Mouse (Mus musculus): ENCODE measurements around the gene St6galnac5. TPM values are rescaled to one million over a fixed set of nuclear protein-coding genes. Genes with fewer than 3 reads are reported as not detected.

St6galnac5 gene
- 1.3 and 1.7 TPM in 2 replicates for polyA plus RNA-seq (2015; fragmentation: Nextera tagmentation; extraction: Ambion mirVana)

- Histone ChIP-seq H3K27me3 (replicated peaks) (peaks cover 31% of the 10 kb centered on the region), H3K9ac (no peak within 1 kb of the TSS), H3K27ac (no peak within 1 kb of the TSS), H3K4me2 (peak within 1 kb of the TSS; percentile 78), H3K4me1 (peaks cover 15% of the 10 kb centered on the region), H3K9me3 (no peaks in the 10 kb centered on the region), H3K36me3 (no peaks in the 10 kb centered on the region), H3K4me3 (replicated peaks) (peak within 1 kb of the TSS; percentile 40)
- no peak for ATAC-seq (ENCODE audit: insufficient read depth, low FRiP score, low read depth)
- WGBS, result 1% methylated on average over 17 of the region's 17 CpGs
These were observed at the start of gene St6galnac5 for GRCm38 (mm10) chr3:152981988-152982387. St6galnac5 (minus strand) TSS chr3:152982246.

- no peak for ATAC-seq (ENCODE audit: insufficient read depth, low FRiP score, low read depth)
These were observed 48.7 kb upstream of the St6galnac5 start for GRCm38 (mm10) chr3:153030756-153031155.

GRCm38 (mm10) chr3:153024016-153024415, 42.0 kb upstream of the St6galnac5 start:
- Histone ChIP-seq H3K36me3 (no peaks in the 10 kb centered on the region), H3K27ac (no peak overlapping the region), H3K4me1 (no peaks in the 10 kb centered on the region), H3K9ac (no peak overlapping the region), H3K4me2 (no peak overlapping the region), H3K9me3 (no peaks in the 10 kb centered on the region), H3K4me3 (replicated peaks) (no peak overlapping the region), H3K27me3 (replicated peaks) (no peaks in the 10 kb centered on the region)
- no peak for ATAC-seq (ENCODE audit: insufficient read depth, low FRiP score, low read depth)
- WGBS, result 83% methylated on average over 11 of the region's 11 CpGs

More at GRCm38 (mm10) chr3:153030756-153031155, 48.7 kb upstream of the St6galnac5 start:
- Histone ChIP-seq H3K4me3 (replicated peaks) (no peak overlapping the region), H3K4me1 (no peaks in the 10 kb centered on the region), H3K36me3 (no peaks in the 10 kb centered on the region), H3K4me2 (no peak overlapping the region), H3K27ac (no peak overlapping the region), H3K9ac (no peak overlapping the region), H3K27me3 (replicated peaks) (no peaks in the 10 kb centered on the region), H3K9me3 (no peaks in the 10 kb centered on the region)
- 94% methylated on average over 5 of the region's 5 CpGs for WGBS

GRCm38 (mm10) chr3:153018051-153018450, 36.0 kb upstream of the St6galnac5 start:
- Histone ChIP-seq H3K27ac (no peak overlapping the region), H3K4me2 (no peak overlapping the region), H3K4me1 (peaks cover 3% of the 10 kb centered on the region; the same call in 1 of the 2 replicates), H3K9ac (no peak overlapping the region), H3K4me3 (replicated peaks) (no peak overlapping the region), H3K9me3 (no peaks in the 10 kb centered on the region), H3K27me3 (replicated peaks) (no peaks in the 10 kb centered on the region), H3K36me3 (no peaks in the 10 kb centered on the region)
- WGBS, result 59% methylated on average over 10 of the region's 10 CpGs
- ATAC-seq (ENCODE audit: insufficient read depth, low FRiP score, low read depth), result no peak

- Histone ChIP-seq H3K9me3 (no peaks in the 10 kb centered on the region), H3K4me2 (no peak overlapping the region), H3K4me3 (replicated peaks) (no peak overlapping the region), H3K4me1 (peaks cover 3% of the 10 kb centered on the region; the same call in 1 of the 2 replicates), H3K36me3 (no peaks in the 10 kb centered on the region), H3K27me3 (replicated peaks) (no peaks in the 10 kb centered on the region), H3K27ac (no peak overlapping the region), H3K9ac (no peak overlapping the region)
- 56% methylated on average over 8 of the region's 8 CpGs for WGBS
- no peak for ATAC-seq (ENCODE audit: insufficient read depth, low FRiP score, low read depth)
These were observed 34.3 kb upstream of the St6galnac5 start for GRCm38 (mm10) chr3:153016355-153016754.

- Histone ChIP-seq H3K27ac (no peak overlapping the region), H3K36me3 (no peaks in the 10 kb centered on the region), H3K4me1 (no peaks in the 10 kb centered on the region), H3K9me3 (no peaks in the 10 kb centered on the region), H3K9ac (no peak overlapping the region), H3K4me2 (no peak overlapping the region), H3K4me3 (replicated peaks) (no peak overlapping the region), H3K27me3 (replicated peaks) (no peaks in the 10 kb centered on the region)
- ATAC-seq (ENCODE audit: insufficient read depth, low FRiP score, low read depth), result no peak
- 87% methylated on average over 6 of the region's 6 CpGs for WGBS
These were observed 24.8 kb upstream of the St6galnac5 start for GRCm38 (mm10) chr3:153006893-153007292.

GRCm38 (mm10) chr3:152998901-152999300, 16.9 kb upstream of the St6galnac5 start:
- no peaks in the 10 kb centered on the region for H3K27me3 ChIP-seq (replicated peaks)
- ATAC-seq (ENCODE audit: insufficient read depth, low FRiP score, low read depth), result no peak
- WGBS, result 69% methylated on average over 5 of the region's 5 CpGs

GRCm38 (mm10) chr3:152998106-152998505, 16.1 kb upstream of the St6galnac5 start:
- H3K9me3 ChIP-seq, result no peaks in the 10 kb centered on the region
- H3K36me3 ChIP-seq, result no peaks in the 10 kb centered on the region
- H3K9ac ChIP-seq, result no peak overlapping the region
- WGBS, result 39% methylated on average over 5 of the region's 5 CpGs
- H3K4me3 ChIP-seq (replicated peaks), result no peak overlapping the region
- no peak overlapping the region for H3K27ac ChIP-seq
- no peak for ATAC-seq (ENCODE audit: insufficient read depth, low FRiP score, low read depth)
- no peaks in the 10 kb centered on the region for H3K27me3 ChIP-seq (replicated peaks)
- no peak overlapping the region for H3K4me2 ChIP-seq
- no peaks in the 10 kb centered on the region for H3K4me1 ChIP-seq

More at GRCm38 (mm10) chr3:152998901-152999300, 16.9 kb upstream of the St6galnac5 start:
- Histone ChIP-seq H3K27ac (no peak overlapping the region), H3K9ac (no peak overlapping the region), H3K9me3 (no peaks in the 10 kb centered on the region), H3K4me3 (replicated peaks) (no peak overlapping the region), H3K36me3 (no peaks in the 10 kb centered on the region), H3K4me2 (no peak overlapping the region), H3K4me1 (no peaks in the 10 kb centered on the region)

- no peak overlapping the region for H3K27ac ChIP-seq
- ATAC-seq (ENCODE audit: insufficient read depth, low FRiP score, low read depth), result no peak
- H3K9me3 ChIP-seq, result no peaks in the 10 kb centered on the region
- H3K4me3 ChIP-seq (replicated peaks), result no peak overlapping the region
- no peaks in the 10 kb centered on the region for H3K27me3 ChIP-seq (replicated peaks)
- no peaks in the 10 kb centered on the region for H3K36me3 ChIP-seq
- no peak overlapping the region for H3K4me2 ChIP-seq
- WGBS, result 55% methylated on average over 5 of the region's 5 CpGs
- no peak overlapping the region for H3K9ac ChIP-seq
- no peaks in the 10 kb centered on the region for H3K4me1 ChIP-seq
These were observed 11.6 kb upstream of the St6galnac5 start for GRCm38 (mm10) chr3:152993608-152994007.

GRCm38 (mm10) chr3:152990787-152991186, 8.7 kb upstream of the St6galnac5 start:
- no peaks in the 10 kb centered on the region for H3K4me1 ChIP-seq
- H3K27ac ChIP-seq, result no peak overlapping the region
- H3K4me3 ChIP-seq (replicated peaks), result no peak overlapping the region
- H3K36me3 ChIP-seq, result no peaks in the 10 kb centered on the region
- no peaks in the 10 kb centered on the region for H3K9me3 ChIP-seq
- no peak for ATAC-seq (ENCODE audit: insufficient read depth, low FRiP score, low read depth)
- H3K4me2 ChIP-seq, result no peak overlapping the region
- no peaks in the 10 kb centered on the region for H3K27me3 ChIP-seq (replicated peaks)
- no peak overlapping the region for H3K9ac ChIP-seq
- 55% methylated on average over 2 of the region's 2 CpGs for WGBS

GRCm38 (mm10) chr3:152980978-152981974, 770 bp downstream of the St6galnac5 start:
- no peak overlapping the region for H3K9ac ChIP-seq
- H3K27me3 ChIP-seq (replicated peaks), result peaks cover 31% of the 10 kb centered on the region
- no peaks in the 10 kb centered on the region for H3K9me3 ChIP-seq
- H3K27ac ChIP-seq, result no peak overlapping the region
- WGBS, result under 1% methylated on average over 47 of the region's 47 CpGs
- H3K4me1 ChIP-seq, result peaks cover 15% of the 10 kb centered on the region
- ATAC-seq (ENCODE audit: insufficient read depth, low FRiP score, low read depth), result peak; percentile 43; the same call in 1 of the 2 replicates
- H3K4me2 ChIP-seq, result peak overlapping the region; percentile 78
- H3K4me3 ChIP-seq (replicated peaks), result peak overlapping the region; percentile 40
- H3K36me3 ChIP-seq, result no peaks in the 10 kb centered on the region

GRCm38 (mm10) chr3:152980431-152980830, 1.6 kb downstream of the St6galnac5 start:
- Histone ChIP-seq H3K27me3 (replicated peaks) (peaks cover 31% of the 10 kb centered on the region), H3K36me3 (no peaks in the 10 kb centered on the region), H3K4me3 (replicated peaks) (peak overlapping the region; percentile 40; the same call in 1 of the 2 replicates), H3K9ac (no peak overlapping the region), H3K4me2 (peak overlapping the region; percentile 78), H3K27ac (no peak overlapping the region), H3K4me1 (peaks cover 15% of the 10 kb centered on the region), H3K9me3 (no peaks in the 10 kb centered on the region)
- WGBS, result 11% methylated on average over 6 of the region's 6 CpGs
- no peak for ATAC-seq (ENCODE audit: insufficient read depth, low FRiP score, low read depth)
